Mouse (Mus musculus) neural tube, embryonic 13.5 days (tissue): Measurements from ENCODE around the gene Zfp341. TPM values are rescaled to one million over a fixed set of nuclear protein-coding genes. Genes with fewer than 3 reads are reported as not detected.

ENCODE experiments used
- ATAC-seq: fragments of 200-750 bp; cut with Nextera tagmentation; 2 replicates; pipeline ENCODE4 v1.8.0; 2017; ENCODE audit warnings: low read depth, mild to moderate bottlenecking, moderate TSS enrichment, moderate library complexity
- H3K27ac ChIP-seq: fragments of 300-500 bp; sonication (generic); replicated peaks from 2 replicates; pipeline ENCODE4 v1.5.1; 2015; ENCODE audit warnings: moderate library complexity, mild to moderate bottlenecking, inconsistent platforms
- H3K27me3 ChIP-seq: fragments of 300-500 bp; sonication (generic); 2 replicates; pipeline ENCODE4 v1.6.1; 2015; ENCODE audit warnings: mild to moderate bottlenecking, inconsistent platforms
- H3K36me3 ChIP-seq: fragments of 300-500 bp; sonication (generic); 2 replicates; pipeline ENCODE4 v1.6.1; 2015; ENCODE audit warnings: mild to moderate bottlenecking, inconsistent platforms
- H3K4me1 ChIP-seq: fragments of 300-500 bp; sonication (generic); replicated peaks from 2 replicates; pipeline ENCODE4 v1.6.1; 2015; ENCODE audit warnings: inconsistent platforms
- H3K4me2 ChIP-seq: fragments of 300-500 bp; sonication (generic); 2 replicates; pipeline ENCODE4 v1.6.1; 2015; ENCODE audit warnings: inconsistent platforms, mild to moderate bottlenecking, moderate library complexity
- H3K4me3 ChIP-seq: fragments of 300-500 bp; sonication (generic); 2 replicates; pipeline ENCODE4 v1.5.1; 2015; ENCODE audit warnings: mild to moderate bottlenecking, inconsistent platforms
- H3K9ac ChIP-seq: fragments of 300-500 bp; sonication (generic); 2 replicates; pipeline ENCODE4 v1.6.1; 2015; ENCODE audit warnings: moderate library complexity, mild to moderate bottlenecking, inconsistent platforms
- H3K9me3 ChIP-seq: fragments of 300-500 bp; sonication (generic); 2 replicates; pipeline ENCODE4 v1.6.1; 2016; ENCODE audit warnings: inconsistent platforms
- WGBS: fragments of 180-500 bp; shearing (Covaris S2); methylation state at CpG from one replicate; pipeline ENCODE4 v1.1.7; 2015; 5-methylcytosine and 5-hydroxymethylcytosine counted together
- polyA plus RNA-seq: library from polyadenylated mRNA; unstranded; fragments of >200 nt; fragmentation: Nextera tagmentation; extraction: Ambion mirVana; gene quantifications from 2 replicates; pipeline ENCODE4 v1.2.1, GENCODE M21; 2015

Gene Zfp341
- polyA plus RNA-seq, 1 experiment from 2014 or later, result 1.0 TPM

GRCm38 (mm10) chr2:154686819-154687218, 73.7 kb downstream of the Zfp341 start:
- ATAC-seq, result no peak
- H3K9me3 ChIP-seq, result no peaks in the 10 kb centered on the region
- WGBS, result 92% methylated on average over 3 of the region's 3 CpGs
- H3K4me1 ChIP-seq, result peaks cover 47% of the 10 kb centered on the region
- H3K27me3 ChIP-seq, result no peaks in the 10 kb centered on the region
- no peak overlapping the region for H3K9ac ChIP-seq
- H3K4me3 ChIP-seq, result no peak overlapping the region
- H3K36me3 ChIP-seq, result peaks cover 23% of the 10 kb centered on the region
- no peak overlapping the region for H3K4me2 ChIP-seq
- no peak overlapping the region for H3K27ac ChIP-seq

- Histone ChIP-seq H3K9ac (no peak overlapping the region), H3K4me1 (peaks cover 30% of the 10 kb centered on the region), H3K27me3 (no peaks in the 10 kb centered on the region), H3K9me3 (no peaks in the 10 kb centered on the region), H3K36me3 (peaks cover 47% of the 10 kb centered on the region), H3K27ac (no peak overlapping the region), H3K4me2 (no peak overlapping the region), H3K4me3 (no peak overlapping the region)
- WGBS, result 88% methylated on average over 14 of the region's 14 CpGs
- ATAC-seq, result no peak
Measured at GRCm38 (mm10) chr2:154689391-154689790, 76.3 kb downstream of the Zfp341 start.

GRCm38 (mm10) chr2:154690959-154691358, 77.9 kb downstream of the Zfp341 start:
- Histone ChIP-seq H3K4me3 (no peak overlapping the region), H3K27me3 (no peaks in the 10 kb centered on the region), H3K27ac (no peak overlapping the region), H3K4me1 (peaks cover 17% of the 10 kb centered on the region), H3K9ac (no peak overlapping the region), H3K4me2 (no peak overlapping the region), H3K36me3 (peaks cover 61% of the 10 kb centered on the region), H3K9me3 (no peaks in the 10 kb centered on the region)
- no peak for ATAC-seq
- WGBS, result 89% methylated on average over 5 of the region's 5 CpGs

GRCm38 (mm10) chr2:154693186-154693940, 80.3 kb downstream of the Zfp341 start:
- peaks cover 61% of the 10 kb centered on the region for H3K36me3 ChIP-seq

GRCm38 (mm10) chr2:154693941-154694256, 80.8 kb downstream of the Zfp341 start:
- peaks cover 64% of the 10 kb centered on the region for H3K36me3 ChIP-seq
- H3K9me3 ChIP-seq, result no peaks in the 10 kb centered on the region
- ATAC-seq, result no peak
- no peak overlapping the region for H3K4me3 ChIP-seq
- no peak overlapping the region for H3K9ac ChIP-seq
- WGBS, result 94% methylated on average over 12 of the region's 12 CpGs
- no peaks in the 10 kb centered on the region for H3K27me3 ChIP-seq
- no peak overlapping the region for H3K27ac ChIP-seq
- no peak overlapping the region for H3K4me2 ChIP-seq
- H3K4me1 ChIP-seq, result peaks cover 4% of the 10 kb centered on the region; the same call in 1 of the 2 replicates

More at GRCm38 (mm10) chr2:154693186-154693940, 80.3 kb downstream of the Zfp341 start:
- Histone ChIP-seq H3K4me1 (peaks cover 4% of the 10 kb centered on the region; the same call in 1 of the 2 replicates), H3K27me3 (no peaks in the 10 kb centered on the region), H3K4me2 (no peak overlapping the region), H3K9ac (no peak overlapping the region), H3K9me3 (no peaks in the 10 kb centered on the region), H3K27ac (no peak overlapping the region), H3K4me3 (no peak overlapping the region)
- ATAC-seq, result no peak
- WGBS, result 74% methylated on average over 11 of the region's 11 CpGs

GRCm38 (mm10) chr2:154695690-154696089, 82.6 kb downstream of the Zfp341 start:
- ATAC-seq, result no peak
- whole genome bisulfite sequencing, result 83% methylated on average over 8 of the region's 8 CpGs
- H3K27me3 ChIP-seq, result no peaks in the 10 kb centered on the region
- no peaks in the 10 kb centered on the region for H3K9me3 ChIP-seq
- H3K4me1 ChIP-seq, result no peaks in the 10 kb centered on the region
- peaks cover 56% of the 10 kb centered on the region for H3K36me3 ChIP-seq
- H3K4me3 ChIP-seq, result no peak overlapping the region
- no peak overlapping the region for H3K9ac ChIP-seq
- no peak overlapping the region for H3K4me2 ChIP-seq
- H3K27ac ChIP-seq, result no peak overlapping the region

Other genes with a start within 250 kb of the Zfp341 start
- gene Cdk5rap1, start 240.3 kb upstream of the Zfp341 start, polyA plus RNA-seq, result 15.2 and 15.7 TPM in 2 replicates
- gene Snta1, start 205.2 kb upstream of the Zfp341 start, polyA plus RNA-seq, result 6.6 and 7.7 TPM in 2 replicates
- gene Cbfa2t2, start 176.8 kb upstream of the Zfp341 start, polyA plus RNA-seq, result 49.4 and 50.8 TPM in 2 replicates
- gene 1700003F12Rik, start 66.2 kb upstream of the Zfp341 start, polyA plus RNA-seq, result 0.76 and 2.1 TPM in 2 replicates
- 0.33 and 0.59 TPM in 2 replicates for gene Actl10, start 61.5 kb upstream of the Zfp341 start, polyA plus RNA-seq
- gene Necab3, start 54.4 kb upstream of the Zfp341 start, polyA plus RNA-seq, result 11.5 and 17.4 TPM in 2 replicates
- gene E2f1, start 43.4 kb upstream of the Zfp341 start, polyA plus RNA-seq, result 6.0 and 6.3 TPM in 2 replicates
- 13.6 and 16.1 TPM in 2 replicates for gene Pxmp4, start 9.6 kb upstream of the Zfp341 start, polyA plus RNA-seq
- gene 4930519P11Rik, start 140 bp downstream of the Zfp341 start, polyA plus RNA-seq, result 1.0 TPM in 1 of 2 replicates, not detected in the other
- gene Chmp4b, start 38.4 kb downstream of the Zfp341 start, polyA plus RNA-seq, result 29.1 and 29.6 TPM in 2 replicates
- gene Gm14214, start 156.7 kb downstream of the Zfp341 start, polyA plus RNA-seq, result not detected in 2 replicates
- gene Raly, start 177.8 kb downstream of the Zfp341 start, polyA plus RNA-seq, result 27.0 and 28.3 TPM in 2 replicates
- 1.6 TPM in 1 of 2 replicates, not detected in the other for gene a, start 178.1 kb downstream of the Zfp341 start, polyA plus RNA-seq